Mouse (Mus musculus) hindbrain, embryonic 11.5 days (tissue): ENCODE data around the gene Epb41l2. TPM values are rescaled to one million over a fixed set of nuclear protein-coding genes. Genes with fewer than 3 reads are reported as not detected.

Experiments used
- ATAC-seq: fragments of 200-750 bp; cut with Nextera tagmentation; 2 replicates; pipeline ENCODE4 v1.8.0; 2017; ENCODE audit warnings: mild to moderate bottlenecking, moderate TSS enrichment, moderate library complexity; ENCODE audit not compliant: low FRiP score
- DNase-seq: peaks from one replicate; pipeline ENCODE4 v3.0.0-alpha.2; 2015; ENCODE audit warnings: low spot score
- H3K27ac ChIP-seq: fragments of 300-500 bp; sonication (generic); 2 replicates; pipeline ENCODE4 v1.5.1; 2014; ENCODE audit warnings: mild to moderate bottlenecking, low read depth, low read length
- H3K27me3 ChIP-seq: fragments of 300-500 bp; sonication (generic); 2 replicates; pipeline ENCODE4 v1.6.1; 2014; ENCODE audit warnings: mild to moderate bottlenecking, low read length, moderate library complexity, mixed read lengths; ENCODE audit not compliant: control insufficient read depth, insufficient read depth
- H3K36me3 ChIP-seq: fragments of 300-500 bp; sonication (generic); 2 replicates; pipeline ENCODE4 v1.6.1; 2014; ENCODE audit warnings: mild to moderate bottlenecking, low read length, moderate library complexity, mixed read lengths; ENCODE audit not compliant: control insufficient read depth, insufficient read depth
- H3K4me1 ChIP-seq: fragments of 300-500 bp; sonication (generic); replicated peaks from 2 replicates; pipeline ENCODE4 v1.6.1; 2014; ENCODE audit warnings: low read length, mixed read lengths; ENCODE audit not compliant: control insufficient read depth, insufficient read depth
- H3K4me2 ChIP-seq: fragments of 300-500 bp; sonication (generic); replicated peaks from 2 replicates; pipeline ENCODE4 v1.6.1; 2014; ENCODE audit warnings: mild to moderate bottlenecking, low read depth, low read length
- H3K4me3 ChIP-seq: fragments of 300-500 bp; sonication (generic); 2 replicates; pipeline ENCODE4 v1.5.1; 2014; ENCODE audit warnings: low read depth, low read length
- H3K9ac ChIP-seq: fragments of 300-500 bp; sonication (generic); 2 replicates; pipeline ENCODE4 v1.6.1; 2014; ENCODE audit warnings: low read depth, low read length
- H3K9me3 ChIP-seq: fragments of 300-500 bp; sonication (generic); 2 replicates; pipeline ENCODE4 v1.6.1; 2016; ENCODE audit warnings: low read length; ENCODE audit not compliant: control insufficient read depth
- WGBS: fragments of 180-500 bp; shearing (Covaris S2); extraction: QIAGEN DNeasy Blood & Tissue Kit; methylation state at CpG from one replicate; pipeline ENCODE4 v1.1.7; 2014; 5-methylcytosine and 5-hydroxymethylcytosine counted together
- polyA plus RNA-seq: library from polyadenylated mRNA; unstranded; fragments of >200 nt; fragmentation: Nextera tagmentation; extraction: Ambion mirVana; gene quantifications from 2 replicates; pipeline ENCODE4 v1.2.1, GENCODE M21; 2014

Gene Epb41l2
- polyA plus RNA-seq, 1 experiment from 2014 or later: 47.1 TPM

GRCm38 (mm10) chr10:25354390-25354789, 5.2 kb upstream of the Epb41l2 start:
- Histone ChIP-seq H3K9me3 (no peaks in the 10 kb centered on the region), H3K9ac (no peak overlapping the region), H3K4me3 (no peak overlapping the region), H3K27me3 (no peaks in the 10 kb centered on the region), H3K4me2 (no peak overlapping the region), H3K36me3 (no peaks in the 10 kb centered on the region), H3K4me1 (no peaks in the 10 kb centered on the region), H3K27ac (no peak overlapping the region)
- 94% methylated on average over 7 of the region's 7 CpGs for WGBS
- no peak for ATAC-seq
- DNase-seq: no peak

- DNase-seq (peak; percentile 54), ATAC-seq (peak; percentile 77)
- Histone ChIP-seq H3K4me2 (peak overlapping the region; percentile 79), H3K9ac (peak overlapping the region; percentile 71), H3K27ac (peak overlapping the region; percentile 65; the same call in 1 of the 2 replicates), H3K27me3 (no peaks in the 10 kb centered on the region), H3K9me3 (no peaks in the 10 kb centered on the region), H3K4me1 (no peaks in the 10 kb centered on the region), H3K4me3 (peak overlapping the region; percentile 83), H3K36me3 (no peaks in the 10 kb centered on the region)
- under 1% methylated on average over 53 of the region's 84 CpGs for WGBS
Observed at GRCm38 (mm10) chr10:25359959-25360811, 587 bp downstream of the Epb41l2 start.

GRCm38 (mm10) chr10:25362235-25362634, 2.6 kb downstream of the Epb41l2 start:
- no peak overlapping the region for H3K9ac ChIP-seq
- WGBS: 75% methylated on average over 6 of the region's 6 CpGs
- no peaks in the 10 kb centered on the region for H3K4me1 ChIP-seq
- no peak overlapping the region for H3K27ac ChIP-seq
- H3K27me3 ChIP-seq: no peaks in the 10 kb centered on the region
- ATAC-seq: no peak
- H3K9me3 ChIP-seq: no peaks in the 10 kb centered on the region
- no peak overlapping the region for H3K4me2 ChIP-seq
- H3K36me3 ChIP-seq: no peaks in the 10 kb centered on the region
- DNase-seq: no peak
- no peak overlapping the region for H3K4me3 ChIP-seq

- 94% methylated on average over 7 of the region's 7 CpGs for WGBS
- H3K4me3 ChIP-seq: no peak overlapping the region
- no peak overlapping the region for H3K27ac ChIP-seq
- DNase-seq: no peak
- no peaks in the 10 kb centered on the region for H3K27me3 ChIP-seq
- no peaks in the 10 kb centered on the region for H3K9me3 ChIP-seq
- H3K36me3 ChIP-seq: no peaks in the 10 kb centered on the region
- no peak overlapping the region for H3K9ac ChIP-seq
- ATAC-seq: no peak
- no peaks in the 10 kb centered on the region for H3K4me1 ChIP-seq
- no peak overlapping the region for H3K4me2 ChIP-seq
Observed at GRCm38 (mm10) chr10:25365158-25365557, 5.6 kb downstream of the Epb41l2 start.

GRCm38 (mm10) chr10:25365708-25366107, 6.1 kb downstream of the Epb41l2 start:
- H3K4me2 ChIP-seq: no peak overlapping the region
- H3K4me3 ChIP-seq: no peak overlapping the region
- DNase-seq (no peak), ATAC-seq (no peak)
- WGBS: 83% methylated on average over 7 of the region's 7 CpGs
- no peaks in the 10 kb centered on the region for H3K27me3 ChIP-seq
- no peak overlapping the region for H3K9ac ChIP-seq
- H3K27ac ChIP-seq: no peak overlapping the region
- no peaks in the 10 kb centered on the region for H3K36me3 ChIP-seq
- no peaks in the 10 kb centered on the region for H3K9me3 ChIP-seq
- H3K4me1 ChIP-seq: no peaks in the 10 kb centered on the region

GRCm38 (mm10) chr10:25366691-25367090, 7.1 kb downstream of the Epb41l2 start:
- Histone ChIP-seq H3K36me3 (no peaks in the 10 kb centered on the region), H3K9ac (no peak overlapping the region), H3K4me2 (no peak overlapping the region), H3K27ac (no peak overlapping the region), H3K9me3 (no peaks in the 10 kb centered on the region), H3K4me1 (no peaks in the 10 kb centered on the region), H3K27me3 (no peaks in the 10 kb centered on the region), H3K4me3 (no peak overlapping the region)
- 88% methylated on average over 5 of the region's 5 CpGs for WGBS
- DNase-seq (no peak), ATAC-seq (no peak)

- Histone ChIP-seq H3K4me2 (no peak overlapping the region), H3K9ac (no peak overlapping the region), H3K27me3 (no peaks in the 10 kb centered on the region), H3K36me3 (no peaks in the 10 kb centered on the region), H3K9me3 (no peaks in the 10 kb centered on the region), H3K4me3 (no peak overlapping the region), H3K4me1 (no peaks in the 10 kb centered on the region), H3K27ac (no peak overlapping the region)
- ATAC-seq: no peak
- 49% methylated on average over 3 of the region's 3 CpGs for WGBS
- no peak for DNase-seq
Observed at GRCm38 (mm10) chr10:25368928-25369327, 9.3 kb downstream of the Epb41l2 start.

GRCm38 (mm10) chr10:25369691-25370090, 10.1 kb downstream of the Epb41l2 start:
- no peak overlapping the region for H3K27ac ChIP-seq
- no peak for ATAC-seq
- 84% methylated on average over 9 of the region's 9 CpGs for whole genome bisulfite sequencing

GRCm38 (mm10) chr10:25371336-25371735, 11.7 kb downstream of the Epb41l2 start:
- no peak overlapping the region for H3K4me3 ChIP-seq
- H3K4me2 ChIP-seq: no peak overlapping the region
- WGBS: 68% methylated on average over 2 of the region's 2 CpGs
- H3K9me3 ChIP-seq: no peaks in the 10 kb centered on the region
- no peak for ATAC-seq
- no peaks in the 10 kb centered on the region for H3K4me1 ChIP-seq
- DNase-seq: no peak
- no peaks in the 10 kb centered on the region for H3K27me3 ChIP-seq
- H3K9ac ChIP-seq: no peak overlapping the region
- no peak overlapping the region for H3K27ac ChIP-seq
- no peaks in the 10 kb centered on the region for H3K36me3 ChIP-seq

More at GRCm38 (mm10) chr10:25369691-25370090, 10.1 kb downstream of the Epb41l2 start:
- no peak for DNase-seq
- H3K9ac ChIP-seq: no peak overlapping the region
- H3K4me1 ChIP-seq: no peaks in the 10 kb centered on the region
- no peaks in the 10 kb centered on the region for H3K36me3 ChIP-seq
- H3K4me2 ChIP-seq: no peak overlapping the region
- H3K4me3 ChIP-seq: no peak overlapping the region
- no peaks in the 10 kb centered on the region for H3K9me3 ChIP-seq
- no peaks in the 10 kb centered on the region for H3K27me3 ChIP-seq
